Mouse (Mus musculus) olfactory bulb, adult 2 months (tissue): ENCODE data around the gene B3gntl1.

ENCODE experiments used
- CTCF ChIP-seq: fragments of 200-500 bp; IDR thresholded peaks from 2 replicates; pipeline ENCODE4 v1.5.1; 2012; ENCODE audit warnings: low read depth, mild to moderate bottlenecking, low read length, moderate library complexity; ENCODE audit not compliant: insufficient read depth
- POLR2A ChIP-seq: fragments of 200-500 bp; IDR thresholded peaks from 2 replicates; pipeline ENCODE4 v1.6.1; 2012; ENCODE audit warnings: mild to moderate bottlenecking, low read depth, low read length, moderate library complexity; ENCODE audit not compliant: insufficient read depth

- TF ChIP-seq POLR2A (no peak), CTCF (no peak)
These were observed 56.9 kb downstream of the B3gntl1 start for GRCm38 (mm10) chr11:121615961-121616485.
